ENCODE assay signal across 9 mouse cellular contexts in the genomic region with DNA sequence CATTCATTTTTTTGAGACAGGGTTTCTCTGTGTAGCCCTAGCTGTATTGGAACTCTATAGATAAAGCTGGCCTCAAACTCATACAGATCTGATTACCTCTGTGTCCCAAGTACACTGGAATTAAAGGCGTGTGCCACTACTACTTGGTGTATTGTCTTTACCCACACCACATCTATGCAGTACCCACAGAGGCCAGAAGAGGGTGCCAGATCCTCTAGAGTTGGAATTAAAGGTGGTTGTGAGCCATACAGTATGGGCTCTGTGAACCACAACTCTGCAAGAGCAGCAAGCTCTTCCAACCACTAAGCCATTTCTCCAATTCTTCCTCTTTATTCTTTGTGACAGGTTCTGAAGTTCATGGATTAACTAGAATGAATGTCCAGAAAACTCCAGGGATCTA. TPM values are rescaled to one million over a fixed set of nuclear protein-coding genes. Genes with fewer than 3 reads are reported as not detected.
DNase-seq lines count a peak whose midpoint lies in the region; ATAC-seq and TF ChIP-seq lines count a peak whose summit lies in the region.
"Had no signal": no experiment of that assay in that cellular context is flagged by ENCODE, and none has a peak within 500 bp of the region (broad histone marks: within the 10 kb centered on the region; RNA-seq: fewer than 3 reads in every experiment).

No protein-coding gene starts in this region.

- intact Hi-C loops in gastrocnemius, postnatal 14 days (cut with DNase I; ENCODE audit: low total_unique reads) = no loop called here
- intact Hi-C loops in left cerebral cortex, postnatal 25 days (cut with DNase I) = no loop called here

- no peak for ATAC-seq in CD4-positive, CD25-positive, alpha-beta regulatory T cell, adult 4 months

- H3K4me3 ChIP-seq in layer of hippocampus, adult 2 months = no peak overlapping the region

- peak; percentile 31 for DNase-seq in CD4-positive, CD25-positive, alpha-beta regulatory T cell, adult 2 months (ENCODE audit: low read depth, low spot score)
- DNase-seq in layer of hippocampus, adult 2 months (ENCODE audit: low spot score in 2 of 2) = no peak
- DNase-seq in layer of hippocampus, postnatal 36 days = no peak
- DNase-seq in R1 (ENCODE audit: low read depth, low spot score) = peak; percentile 70
- peak; percentile 9 for DNase-seq in gastrocnemius, postnatal 14 days
- peak; percentile 13 for DNase-seq in naive thymus-derived CD4-positive, alpha-beta T cell, adult 2 months (ENCODE audit: low read depth)
- no peak for DNase-seq in left cerebral cortex, postnatal 25 days (ENCODE audit: low spot score in 2 of 2)

- no peak overlapping the region for H3K27ac ChIP-seq in layer of hippocampus, adult 2 months
- H3K27ac ChIP-seq: macrophage had no signal

- peak; percentile 65 for TF ChIP-seq CTCF in layer of hippocampus, adult 2 months (conservative IDR thresholded peaks at IDR 0.05)

RNA-seq across cellular contexts. Expression of a gene that starts 6.8 kb away (rescaled TPM):
- polyA plus RNA-seq in CD4-positive, CD25-positive, alpha-beta regulatory T cell, adult 4 months (2017; shearing (Covaris generic)) = not detected
- total RNA-seq in layer of hippocampus, adult 2 months (2021) = 100 to 1,000 TPM; 105 to 150 TPM
- total RNA-seq in layer of hippocampus, postnatal 36 days (2021) = 100 to 1,000 TPM in 1 of 2 experiments, 10 to 100 TPM in 1; 98.7 to 127 TPM
- total RNA-seq in gastrocnemius, postnatal 14 days (2021) = 10 to 100 TPM; 60.8 to 74.0 TPM
- total RNA-seq in left cerebral cortex, postnatal 25 days (2021) = 100 to 1,000 TPM; 125 to 156 TPM

RNA-seq across cellular contexts. Expression of a gene that starts 17.7 kb away (rescaled TPM):
- not detected for polyA plus RNA-seq in CD4-positive, CD25-positive, alpha-beta regulatory T cell, adult 4 months (2017; shearing (Covaris generic))
- 1 to 10 TPM; 2.1 to 2.4 TPM for total RNA-seq in layer of hippocampus, adult 2 months (2021)
- 1 to 10 TPM in 1 of 2 experiments, under 1 TPM in 1; 0.68 to 1.5 TPM for total RNA-seq in layer of hippocampus, postnatal 36 days (2021)
- 100 to 1,000 TPM; 288 to 478 TPM for total RNA-seq in gastrocnemius, postnatal 14 days (2021)
- 1 to 10 TPM; 1.9 to 2.2 TPM for total RNA-seq in left cerebral cortex, postnatal 25 days (2021)

RNA-seq across cellular contexts. Expression of a gene that starts 18.4 kb away (rescaled TPM):
- not detected for polyA plus RNA-seq in CD4-positive, CD25-positive, alpha-beta regulatory T cell, adult 4 months (2017; shearing (Covaris generic))
- 10 to 100 TPM; 75.0 to 76.6 TPM for total RNA-seq in layer of hippocampus, adult 2 months (2021)
- total RNA-seq in layer of hippocampus, postnatal 36 days (2021) = 10 to 100 TPM; 63.5 to 71.5 TPM
- total RNA-seq in gastrocnemius, postnatal 14 days (2021) = 10 to 100 TPM; 12.0 to 17.3 TPM
- 10 to 100 TPM; 87.8 to 89.8 TPM for total RNA-seq in left cerebral cortex, postnatal 25 days (2021)

RNA-seq across cellular contexts. Expression of a gene that starts 24.7 kb away (rescaled TPM):
- 1 to 10 TPM; 1.0 to 1.4 TPM for polyA plus RNA-seq in CD4-positive, CD25-positive, alpha-beta regulatory T cell, adult 4 months (2017; shearing (Covaris generic))
- total RNA-seq in layer of hippocampus, adult 2 months (2021) = 10 to 100 TPM; 33.2 to 40.7 TPM
- 10 to 100 TPM; 35.0 to 39.0 TPM for total RNA-seq in layer of hippocampus, postnatal 36 days (2021)
- 10 to 100 TPM; 29.8 to 32.9 TPM for total RNA-seq in gastrocnemius, postnatal 14 days (2021)
- total RNA-seq in left cerebral cortex, postnatal 25 days (2021) = 10 to 100 TPM; 32.8 to 45.5 TPM

RNA-seq across cellular contexts. Expression of a gene that starts 48.0 kb away (rescaled TPM):
- 10 to 100 TPM; 44.1 to 53.8 TPM for polyA plus RNA-seq in CD4-positive, CD25-positive, alpha-beta regulatory T cell, adult 4 months (2017; shearing (Covaris generic))
- 10 to 100 TPM; 89.7 to 92.3 TPM for total RNA-seq in layer of hippocampus, adult 2 months (2021)
- 10 to 100 TPM; 91.3 to 99.3 TPM for total RNA-seq in layer of hippocampus, postnatal 36 days (2021)
- total RNA-seq in gastrocnemius, postnatal 14 days (2021) = 10 to 100 TPM; 39.3 to 48.0 TPM
- 100 to 1,000 TPM; 119 to 122 TPM for total RNA-seq in left cerebral cortex, postnatal 25 days (2021)

Comparison
In these comparisons a context has a peak if more than half of its experiments do, and no peak if none do; other contexts are left out.
1. DNase-seq: peak in CD4-positive, CD25-positive, alpha-beta regulatory T cell, adult 2 months (single experiment), R1 (single experiment), gastrocnemius, postnatal 14 days (single experiment) and naive thymus-derived CD4-positive, alpha-beta T cell, adult 2 months (single experiment); none in layer of hippocampus, adult 2 months (0 of 2), layer of hippocampus, postnatal 36 days (0 of 2) and left cerebral cortex, postnatal 25 days (0 of 2).
2. RNA of a gene that starts 17.7 kb away (total RNA-seq): 288 to 478 TPM in gastrocnemius, postnatal 14 days; 2.1 to 2.4 TPM in layer of hippocampus, adult 2 months, 1.9 to 2.2 TPM in left cerebral cortex, postnatal 25 days and 0.68 to 1.5 TPM in layer of hippocampus, postnatal 36 days; every median in the first group is over 10 times any median in the second.